Mouse (Mus musculus): Measurements from ENCODE around the gene Iqsec3.

The Iqsec3 gene

DNA sequence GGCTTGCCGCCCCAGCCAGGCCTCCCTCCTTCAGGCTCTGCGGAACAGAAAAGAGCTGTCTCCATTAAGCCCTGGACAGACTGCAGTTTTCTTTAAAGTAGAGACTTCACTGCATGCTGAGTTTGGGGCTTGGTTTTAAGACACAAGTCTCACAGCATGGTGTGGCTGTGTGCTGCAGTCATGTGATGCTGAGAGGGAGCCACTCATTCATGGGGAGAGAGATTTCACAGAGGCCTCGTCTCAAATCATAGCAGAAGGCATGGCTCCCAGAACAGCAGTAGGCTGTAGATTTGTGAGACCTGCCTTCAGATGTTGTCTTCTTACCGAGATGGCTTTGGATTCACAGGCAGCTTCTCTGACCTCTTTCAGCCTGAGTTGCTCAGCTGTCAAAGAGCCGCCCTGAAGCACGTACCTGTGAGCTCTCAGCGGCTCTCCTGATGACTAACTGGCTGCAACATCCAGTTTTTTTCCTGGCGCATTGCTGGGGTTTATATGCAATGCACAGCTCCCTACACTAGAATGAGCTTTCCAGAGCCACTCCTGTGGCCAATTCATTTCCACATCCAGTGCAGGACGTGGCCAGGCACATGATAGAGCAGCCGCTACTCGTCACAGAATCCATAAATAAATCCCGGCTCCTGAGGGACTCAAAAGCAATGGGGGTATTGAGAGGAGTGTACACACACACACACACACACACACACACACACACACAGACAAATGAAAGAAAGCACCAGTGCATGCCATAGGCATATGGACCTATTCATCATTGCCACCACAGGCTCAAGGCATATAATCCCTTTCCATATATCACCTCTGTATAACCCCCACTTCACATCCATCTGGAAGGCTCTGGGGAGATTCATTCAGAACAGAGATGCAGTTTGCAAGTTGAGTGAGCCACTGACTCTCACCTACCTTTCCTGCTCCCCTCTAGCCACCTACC lies 18.7 kb downstream of the Iqsec3 start:
- DNase-seq (ENCODE audit: low spot score), result no peak

DNA sequence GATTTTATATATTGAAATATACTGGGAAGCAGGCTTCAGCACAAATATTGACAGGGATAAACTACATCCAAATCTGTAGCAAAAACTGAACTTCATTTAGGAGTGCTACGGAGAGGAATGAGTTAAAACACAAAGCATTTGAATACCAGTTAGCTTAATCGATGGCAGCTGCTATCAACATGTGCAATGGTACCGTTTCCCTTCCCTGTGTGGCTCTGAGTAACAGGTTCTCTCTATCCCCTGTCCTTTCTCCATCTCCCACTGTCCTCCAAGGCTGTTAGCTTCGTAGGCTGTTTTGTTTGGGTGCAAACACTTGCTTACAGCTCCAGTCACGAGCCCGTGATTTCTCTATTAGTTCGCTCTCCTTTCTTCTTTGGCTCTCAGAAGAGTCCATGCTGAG lies 19.7 kb downstream of the Iqsec3 start:
- no peak for DNase-seq (ENCODE audit: low spot score)

DNA sequence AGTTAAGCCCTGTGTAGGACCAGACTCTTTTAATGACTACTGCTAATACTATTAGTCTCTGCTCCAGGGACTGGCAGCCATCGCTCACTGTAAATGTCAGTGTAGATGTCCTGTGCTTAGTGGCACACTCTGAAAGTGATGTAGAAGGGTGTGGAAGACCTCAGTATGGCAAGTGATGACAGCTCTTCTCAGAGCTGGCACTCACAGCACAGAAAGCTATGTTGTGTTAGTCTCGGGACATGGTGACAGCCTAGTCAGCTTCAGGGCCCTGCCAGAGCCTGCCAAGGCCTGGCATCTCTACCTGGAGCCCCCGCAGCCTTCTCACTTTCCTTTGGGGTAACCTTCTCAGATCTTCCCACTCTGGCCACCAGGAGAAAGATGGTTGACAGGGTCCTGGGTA lies 21.8 kb downstream of the Iqsec3 start:
- no peak for DNase-seq (ENCODE audit: low spot score)

GRCm38 (mm10) chr6:121440696-121441220 lies 32.7 kb downstream of the Iqsec3 start:
- peak; percentile 58 for DNase-seq (ENCODE audit: low spot score)

- DNase-seq (ENCODE audit: low spot score), result no peak
Measured at GRCm38 (mm10) chr6:121424830-121425229, 48.6 kb downstream of the Iqsec3 start.

DNA sequence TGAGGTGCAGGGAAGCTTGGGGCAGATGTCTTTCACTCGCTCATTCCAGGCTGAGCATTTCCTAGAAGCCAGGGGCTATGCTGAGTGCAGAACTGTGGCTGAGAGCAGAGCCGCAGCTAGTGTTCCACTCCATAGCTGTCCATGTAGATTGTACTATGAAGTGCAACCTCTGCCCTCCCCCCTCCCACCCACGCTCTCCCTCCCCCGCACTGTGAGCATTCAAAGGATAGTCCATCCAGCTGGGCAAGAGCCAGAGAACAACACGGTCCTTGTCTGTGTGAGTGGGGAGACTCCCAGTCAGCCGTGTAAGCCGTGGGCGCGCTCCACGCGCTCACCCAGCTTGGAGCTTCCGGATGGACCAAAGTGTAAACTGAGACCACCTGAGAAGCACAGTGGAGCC lies 49.1 kb downstream of the Iqsec3 start:
- no peak for DNase-seq (ENCODE audit: low spot score)

GRCm38 (mm10) chr6:121412558-121413297 lies 60.8 kb downstream of the Iqsec3 start:
- DNase-seq (ENCODE audit: low spot score), result peak; percentile 42

DNA sequence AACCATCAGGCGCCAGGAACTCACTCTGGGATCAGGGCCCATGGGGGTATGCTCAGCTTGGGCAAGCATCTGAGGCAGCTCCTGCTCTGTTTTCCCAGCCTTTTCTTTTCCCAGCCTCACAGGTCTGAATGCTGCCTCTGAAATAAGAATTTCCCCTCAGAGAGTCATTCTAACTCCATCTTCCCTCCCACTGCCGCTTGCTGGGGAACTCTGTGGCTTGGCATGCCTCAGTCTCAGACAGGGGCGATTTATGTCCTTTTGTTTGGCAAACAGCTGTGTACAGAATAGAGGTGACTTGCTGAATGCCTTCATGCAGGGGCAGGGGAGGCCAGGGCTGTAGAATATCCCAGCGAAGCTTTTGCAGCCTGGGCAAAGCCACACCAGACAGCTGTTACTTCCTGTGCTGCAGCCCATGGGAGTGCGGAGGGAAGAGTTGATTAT lies 65.9 kb downstream of the Iqsec3 start:
- no peak for DNase-seq (ENCODE audit: low spot score)

DNA sequence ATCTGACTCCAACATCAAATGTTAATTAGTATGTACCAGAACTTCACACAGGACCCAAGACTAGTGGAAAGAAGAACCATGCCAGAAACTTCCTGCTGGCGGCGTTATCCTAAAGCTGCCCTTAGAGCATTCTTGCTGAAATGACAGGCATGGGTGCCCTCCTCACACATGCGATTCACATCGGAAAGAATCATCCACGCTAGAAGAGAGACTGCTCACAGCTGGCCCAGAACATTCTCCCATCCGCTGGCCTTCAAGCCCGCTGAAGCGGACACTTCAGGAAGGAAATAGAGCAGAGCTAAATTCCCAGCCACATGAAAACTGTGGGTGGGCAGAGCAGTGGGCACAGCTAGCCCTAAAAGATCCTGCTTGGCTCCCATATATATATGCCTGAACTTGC lies 68.2 kb downstream of the Iqsec3 start:
- peak; percentile 75 for DNase-seq (ENCODE audit: low spot score)

DNA sequence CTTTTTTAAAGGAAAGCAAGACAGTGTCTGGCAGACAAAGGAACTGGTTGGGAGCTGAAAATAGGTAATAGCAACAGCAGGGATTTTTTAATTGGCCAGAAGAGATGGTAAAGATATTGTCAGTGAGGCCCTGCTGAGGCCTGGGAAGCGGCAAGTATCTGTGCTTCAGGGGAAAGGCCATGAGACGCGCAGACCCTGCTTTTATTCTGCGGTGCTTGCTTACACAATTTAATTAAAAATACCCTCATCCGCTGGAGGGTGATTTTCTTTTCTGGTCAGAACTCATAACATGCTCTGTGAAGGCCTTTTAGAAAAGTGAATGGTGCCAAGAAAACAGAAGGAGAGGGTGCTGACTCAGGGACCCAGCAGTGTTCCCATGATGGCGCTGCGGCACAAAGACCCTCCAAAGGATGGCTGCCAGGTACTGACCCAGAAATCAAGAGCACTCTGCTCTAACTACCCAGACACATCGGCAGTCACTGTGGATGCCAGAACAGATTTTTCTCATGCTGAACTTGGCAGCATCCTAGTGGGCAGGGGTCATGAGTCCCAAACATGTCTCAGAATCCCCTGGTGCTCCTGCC lies 70.7 kb downstream of the Iqsec3 start:
- DNase-seq (ENCODE audit: low spot score), result peak; percentile 32

- no peak for DNase-seq (ENCODE audit: low spot score)
Measured at GRCm38 (mm10) chr6:121401826-121402660, 71.4 kb downstream of the Iqsec3 start.

- no peak for DNase-seq (ENCODE audit: low spot score)
Measured at GRCm38 (mm10) chr6:121401140-121401539, 72.3 kb downstream of the Iqsec3 start.

DNA sequence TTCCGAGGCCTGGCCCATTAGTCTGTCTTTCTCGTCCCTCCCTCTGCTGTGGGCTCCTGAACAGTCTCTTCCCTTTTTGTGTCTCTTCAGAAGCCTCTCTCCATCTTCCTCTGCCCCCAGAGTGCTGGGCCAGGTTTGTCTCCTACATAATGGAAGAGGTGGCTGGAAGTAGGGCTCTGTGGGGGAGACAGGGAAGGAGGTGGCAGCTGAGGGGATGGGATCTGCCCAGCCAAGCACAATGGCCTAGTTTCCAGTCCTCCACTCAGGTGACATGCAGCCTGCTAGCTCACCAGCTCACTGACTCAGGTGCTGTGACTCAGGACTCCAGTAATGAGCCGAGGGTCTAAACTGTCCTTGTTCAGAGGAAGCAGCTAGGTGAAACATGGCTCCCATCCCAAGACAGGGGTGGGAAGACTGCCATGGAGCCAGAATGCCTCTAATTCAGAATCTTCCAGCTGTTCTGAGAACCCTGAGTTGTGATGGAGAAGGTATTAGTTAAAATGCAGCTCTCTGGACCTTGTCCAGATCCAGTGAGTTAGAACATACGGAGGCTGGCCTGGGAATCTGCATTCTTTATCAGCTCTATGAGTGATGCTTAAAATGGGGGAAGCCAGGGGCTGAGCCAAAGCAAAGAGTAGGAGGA lies 80.7 kb downstream of the Iqsec3 start:
- no peak for DNase-seq (ENCODE audit: low spot score)

- DNase-seq (ENCODE audit: low spot score), result no peak
Measured at GRCm38 (mm10) chr6:121385397-121385796, 88.1 kb downstream of the Iqsec3 start.

DNA sequence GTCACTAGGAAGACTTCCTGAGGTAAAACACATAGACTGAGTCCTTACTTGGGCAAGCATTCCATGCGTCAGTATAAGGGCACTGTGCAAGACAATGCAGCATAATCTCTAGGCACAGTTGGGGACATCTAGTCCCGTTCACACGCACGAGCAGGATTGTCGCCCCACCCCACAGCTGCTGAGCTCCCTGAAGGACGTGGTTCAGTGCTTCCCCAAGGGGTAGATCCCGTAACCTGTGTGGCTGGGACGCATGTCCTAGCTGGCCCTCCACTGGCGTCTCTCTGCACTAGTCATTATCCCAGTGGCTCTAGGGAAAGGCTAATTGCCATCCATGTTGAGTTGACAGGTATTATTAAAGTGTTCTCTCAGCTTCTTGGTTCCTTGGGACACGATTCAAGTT lies 91.4 kb downstream of the Iqsec3 start:
- DNase-seq (ENCODE audit: low spot score), result no peak

- no peak for DNase-seq (ENCODE audit: low spot score)
Measured at GRCm38 (mm10) chr6:121380576-121380975, 92.9 kb downstream of the Iqsec3 start.

DNA sequence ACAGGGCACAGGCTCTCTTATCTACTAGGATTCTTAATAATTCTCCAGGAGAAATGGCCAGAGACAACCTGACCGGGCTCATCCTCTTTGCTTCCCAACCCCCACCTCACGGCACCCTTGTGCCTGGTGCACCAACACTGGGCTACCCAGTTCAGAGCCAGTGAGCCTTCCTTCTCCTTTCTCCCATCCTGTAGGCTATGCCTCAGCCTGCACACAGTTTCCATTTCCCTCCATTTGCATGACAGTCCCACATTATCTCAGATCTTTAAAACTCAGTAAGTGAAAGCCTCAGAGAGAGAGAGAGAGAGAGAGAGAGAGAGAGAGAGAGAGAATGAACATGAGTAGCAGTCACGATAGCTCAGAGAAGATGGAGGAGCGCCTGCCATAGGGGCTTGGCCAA lies 95.2 kb downstream of the Iqsec3 start:
- no peak for DNase-seq (ENCODE audit: low spot score)

GRCm38 (mm10) chr6:121376159-121376558 lies 97.3 kb downstream of the Iqsec3 start:
- no peak for DNase-seq (ENCODE audit: low spot score)

DNA sequence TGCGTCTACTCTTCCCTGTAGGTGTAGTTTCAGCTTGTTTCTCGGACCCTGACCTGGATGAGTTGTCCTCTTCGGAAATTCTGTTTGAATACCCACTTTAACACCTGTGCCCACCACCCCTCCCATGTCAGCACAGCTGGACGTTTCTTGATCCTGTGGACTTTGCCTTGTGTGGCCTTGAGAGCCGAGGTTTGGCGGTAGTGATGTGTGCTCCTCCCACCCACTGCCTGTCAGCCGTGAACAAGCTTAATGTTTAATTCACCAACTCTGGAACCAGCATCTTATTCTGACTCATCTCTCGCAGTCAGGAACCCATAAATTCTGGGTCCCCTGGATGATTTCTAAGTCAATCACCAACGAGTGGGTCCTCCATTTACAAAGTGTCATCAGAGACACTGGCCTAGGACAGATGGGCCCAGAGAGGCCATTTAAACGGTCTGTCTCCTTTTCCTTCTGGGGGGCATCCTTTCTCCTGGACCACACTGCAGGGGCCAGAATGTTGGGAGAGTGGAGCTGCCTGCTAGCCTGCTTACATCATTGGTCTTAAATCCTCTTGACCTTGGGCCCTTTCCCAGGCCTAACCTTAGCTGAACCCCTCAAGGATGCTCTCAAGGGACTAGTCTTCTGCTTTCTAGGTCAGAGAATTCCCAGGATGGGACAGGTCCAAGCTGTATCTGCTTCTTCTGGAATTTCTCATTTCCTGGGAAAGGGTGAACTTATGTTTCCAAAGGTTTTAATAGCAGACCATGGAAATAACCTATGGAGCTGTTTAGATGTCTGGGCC lies 102.1 kb downstream of the Iqsec3 start:
- no peak for DNase-seq (ENCODE audit: low spot score)

GRCm38 (mm10) chr6:121367099-121367498 lies 106.4 kb downstream of the Iqsec3 start:
- DNase-seq (ENCODE audit: low spot score), result no peak

Data from retina, embryonic 14.5 days (tissue).